8 mouse cellular contexts compared by ENCODE assay signal in genomic region chr14:78525611-78526457, GRCm38 (mm10). TPM values are rescaled to one million over a fixed set of nuclear protein-coding genes. Genes with fewer than 3 reads are reported as not detected.
DNase-seq lines count a peak whose midpoint lies in the region; ATAC-seq and TF ChIP-seq lines count a peak whose summit lies in the region.

No protein-coding gene starts in this region.

- TF ChIP-seq CTCF in lung, embryonic 14.5 days (IDR thresholded peaks at IDR 0.05; ENCODE audit: low read depth), result no peak
- TF ChIP-seq CTCF in liver, adult 2 months (IDR thresholded peaks at IDR 0.05; ENCODE audit: low read depth, low read length), result no peak

- ATAC-seq in lung, embryonic 14.5 days (ENCODE audit: insufficient read depth), result peak; percentile 64
- peak; percentile 46; the same call in 1 of the 2 replicates for ATAC-seq in stomach, embryonic 14.5 days (ENCODE audit: insufficient number of reproducible peaks, insufficient read depth, low FRiP score, low read depth)

- DNase-seq in heart, adult 11 months, result peak; percentile 91
- no peak for DNase-seq in heart, adult 8-10 months (ENCODE audit: low spot score)
- no peak for DNase-seq in lung, embryonic 14.5 days
- no peak for DNase-seq in lung, postnatal 25 days (ENCODE audit: low spot score)
- DNase-seq in liver, adult 2 months (ENCODE audit: extremely low read depth, low read depth, low spot score), result peak; percentile 32
- no peak for DNase-seq in adrenal gland, postnatal 25 days
- no peak for DNase-seq in gastrocnemius, adult 8-10 months (ENCODE audit: low spot score in 2 of 2)

- H3K27ac ChIP-seq in lung, embryonic 14.5 days (ENCODE audit: low read depth), result no peak overlapping the region
- no peak overlapping the region for H3K27ac ChIP-seq in liver, adult 2 months (replicated peaks; ENCODE audit: insufficient read depth, low read depth, low read length)
- no peak overlapping the region for H3K27ac ChIP-seq in stomach, embryonic 14.5 days (ENCODE audit: low read length)

- H3K4me1 ChIP-seq in lung, embryonic 14.5 days (ENCODE audit: insufficient read depth), result peaks cover 20% of the 10 kb centered on the region
- peaks cover 18% of the 10 kb centered on the region for H3K4me1 ChIP-seq in liver, adult 2 months (ENCODE audit: control insufficient read depth, insufficient read depth, low read length)
- peaks cover 14% of the 10 kb centered on the region for H3K4me1 ChIP-seq in stomach, embryonic 14.5 days (ENCODE audit: control insufficient read depth, insufficient read depth, low read length)

- TF ChIP-seq POLR2A in liver, adult 2 months (IDR thresholded peaks at IDR 0.05; ENCODE audit: extremely low read depth, insufficient read depth, low read length), result no peak

- H3K9ac ChIP-seq in lung, embryonic 14.5 days, result no peak overlapping the region
- H3K9ac ChIP-seq in liver, adult 2 months (ENCODE audit: low read depth, low read length), result no peak overlapping the region
- H3K9ac ChIP-seq in stomach, embryonic 14.5 days (replicated peaks; ENCODE audit: low read depth, low read length), result no peak overlapping the region

- no peak overlapping the region for H3K4me2 ChIP-seq in lung, embryonic 14.5 days
- H3K4me2 ChIP-seq in stomach, embryonic 14.5 days (replicated peaks; ENCODE audit: low read depth, low read length), result no peak overlapping the region

- H3K27me3 ChIP-seq in lung, embryonic 14.5 days (ENCODE audit: insufficient read depth, low read length), result no peaks in the 10 kb centered on the region
- no peaks in the 10 kb centered on the region for H3K27me3 ChIP-seq in liver, adult 2 months (ENCODE audit: control insufficient read depth, insufficient read depth, low read length)
- H3K27me3 ChIP-seq in stomach, embryonic 14.5 days (ENCODE audit: control insufficient read depth, insufficient read depth, low read length), result no peaks in the 10 kb centered on the region

- peaks cover 8% of the 10 kb centered on the region; the same call in 1 of the 2 replicates for H3K36me3 ChIP-seq in lung, embryonic 14.5 days (ENCODE audit: insufficient read depth)
- H3K36me3 ChIP-seq in liver, adult 2 months (ENCODE audit: control insufficient read depth, insufficient read depth, low read length), result 0 out of 2 replicates have a peak, but pooled peaks cover 2% of the 10 kb centered on the region
- H3K36me3 ChIP-seq in stomach, embryonic 14.5 days (ENCODE audit: control insufficient read depth, insufficient read depth, low read length), result peaks cover 6% of the 10 kb centered on the region

- WGBS in lung, embryonic 14.5 days, result 89% methylated on average over 3 of the region's 3 CpGs
- WGBS in liver, adult 2 months, result 96% methylated on average over 3 of the region's 3 CpGs
- WGBS in stomach, embryonic 14.5 days, result 87% methylated on average over 3 of the region's 3 CpGs

- H3K79me2 ChIP-seq in liver, adult 2 months (ENCODE audit: control insufficient read depth, insufficient read depth, low read length), result peaks cover 22% of the 10 kb centered on the region

- H3K4me3 ChIP-seq in lung, embryonic 14.5 days (ENCODE audit: low read depth, low read length), result no peak overlapping the region
- H3K4me3 ChIP-seq in liver, adult 2 months (ENCODE audit: insufficient read depth, low read depth, low read length), result no peak overlapping the region
- no peak overlapping the region for H3K4me3 ChIP-seq in stomach, embryonic 14.5 days (ENCODE audit: low read depth, low read length)

- no peaks in the 10 kb centered on the region for H3K9me3 ChIP-seq in lung, embryonic 14.5 days (ENCODE audit: low read depth, low read length)
- H3K9me3 ChIP-seq in stomach, embryonic 14.5 days (ENCODE audit: control insufficient read depth, low read depth, low read length), result no peaks in the 10 kb centered on the region

RNA-seq across cellular contexts. Expression of gene Akap11, which starts 10.8 kb away (rescaled TPM):
- 10 to 100 TPM; 34.5 to 47.1 (median 36.8) TPM for total RNA-seq in heart, adult 8-10 months (2022)
- 18.3 and 18.9 TPM in 2 replicates for polyA plus RNA-seq in lung, embryonic 14.5 days (2014; fragmentation: Nextera tagmentation; extraction: Ambion mirVana)
- total RNA-seq in liver, adult 2 months (2014; rRNA removed), result 36.0 and 37.5 TPM in 2 replicates
- polyA plus RNA-seq in liver, adult 2 months (2012; rRNA removed), result 2.9 and 3.3 TPM in 2 replicates
- polyA plus RNA-seq in stomach, embryonic 14.5 days (2014; fragmentation: Nextera tagmentation; extraction: Ambion mirVana), result 19.0 and 20.5 TPM in 2 replicates
- total RNA-seq in adrenal gland, postnatal 25 days (2021), result 48.6 and 54.0 TPM in 2 replicates
- 10 to 100 TPM; 19.6 to 29.4 (median 23.0) TPM for total RNA-seq in gastrocnemius, adult 8-10 months (2022)

Comparison
In these comparisons a context has a peak if more than half of its experiments do, and no peak if none do; other contexts are left out.
1. DNase-seq: peak in heart, adult 11 months (single experiment) and liver, adult 2 months (single experiment); none in heart, adult 8-10 months (single experiment), lung, embryonic 14.5 days (single experiment), lung, postnatal 25 days (single experiment), adrenal gland, postnatal 25 days (single experiment) and gastrocnemius, adult 8-10 months (0 of 2).